Mouse (Mus musculus): Measurements from ENCODE around the gene Fam20a. TPM values are rescaled to one million over a fixed set of nuclear protein-coding genes. Genes with fewer than 3 reads are reported as not detected.

The Fam20a gene
- total and polyA plus RNA-seq, 3 experiments: 5.8 to 6.3 (median 6.1) TPM

- no peak overlapping the region for H3K9ac ChIP-seq (ENCODE audit: low read depth, low read length)
- DNase-seq: no peak
- no peak for TF ChIP-seq POLR2A (IDR thresholded peaks at IDR 0.05; ENCODE audit: insufficient read depth, low read depth, low read length)
- no peak for TF ChIP-seq EP300 (IDR thresholded peaks at IDR 0.05; ENCODE audit: insufficient read depth, low read depth, low read length)
- no peak for TF ChIP-seq CTCF (IDR thresholded peaks at IDR 0.05)
- 85% methylated on average over 5 of the region's 5 CpGs for WGBS
- H3K79me2 ChIP-seq (replicated peaks; ENCODE audit: control insufficient read depth, insufficient read depth, low read length): 0 out of 2 replicates have a peak, but pooled peaks cover 1% of the 10 kb centered on the region
- peaks cover 5% of the 10 kb centered on the region for H3K4me1 ChIP-seq (ENCODE audit: control insufficient read depth, insufficient read depth, low read length)
- H3K27ac ChIP-seq: no peak overlapping the region
- no peaks in the 10 kb centered on the region; the same call in 1 of the 2 replicates for H3K36me3 ChIP-seq (ENCODE audit: control insufficient read depth, insufficient read depth, low read length)
- intact Hi-C loops (cut with DNase I): no loop called here
- H3K27me3 ChIP-seq (ENCODE audit: control insufficient read depth, insufficient read depth, low read length): no peaks in the 10 kb centered on the region
- H3K4me3 ChIP-seq: no peak overlapping the region
These were observed 12.6 kb downstream of the Fam20a start for GRCm38 (mm10) chr11:109709501-109709900.

GRCm38 (mm10) chr11:109708786-109709185, 13.3 kb downstream of the Fam20a start:
- peaks cover 6% of the 10 kb centered on the region for H3K4me1 ChIP-seq (ENCODE audit: control insufficient read depth, insufficient read depth, low read length)
- intact Hi-C loops (cut with DNase I): no loop called here
- no peaks in the 10 kb centered on the region for H3K27me3 ChIP-seq (ENCODE audit: control insufficient read depth, insufficient read depth, low read length)
- H3K36me3 ChIP-seq (ENCODE audit: control insufficient read depth, insufficient read depth, low read length): no peaks in the 10 kb centered on the region; the same call in 1 of the 2 replicates
- 0 out of 2 replicates have a peak, but pooled peaks cover 1% of the 10 kb centered on the region for H3K79me2 ChIP-seq (replicated peaks; ENCODE audit: control insufficient read depth, insufficient read depth, low read length)
- TF ChIP-seq CTCF (IDR thresholded peaks at IDR 0.05) (no peak), POLR2A (IDR thresholded peaks at IDR 0.05; ENCODE audit: insufficient read depth, low read depth, low read length) (no peak), EP300 (IDR thresholded peaks at IDR 0.05; ENCODE audit: insufficient read depth, low read depth, low read length) (no peak)
- DNase-seq: no peak
- H3K9ac ChIP-seq (ENCODE audit: low read depth, low read length): no peak overlapping the region
- WGBS: 92% methylated on average over 4 of the region's 4 CpGs
- no peak overlapping the region for H3K27ac ChIP-seq
- H3K4me3 ChIP-seq: no peak overlapping the region

GRCm38 (mm10) chr11:109707442-109707841, 14.6 kb downstream of the Fam20a start:
- no peak overlapping the region for H3K27ac ChIP-seq
- H3K79me2 ChIP-seq (replicated peaks; ENCODE audit: control insufficient read depth, insufficient read depth, low read length): 0 out of 2 replicates have a peak, but pooled peaks cover 1% of the 10 kb centered on the region
- no peak overlapping the region for H3K4me3 ChIP-seq
- peaks cover 6% of the 10 kb centered on the region for H3K4me1 ChIP-seq (ENCODE audit: control insufficient read depth, insufficient read depth, low read length)
- TF ChIP-seq CTCF (IDR thresholded peaks at IDR 0.05) (no peak), EP300 (IDR thresholded peaks at IDR 0.05; ENCODE audit: insufficient read depth, low read depth, low read length) (no peak), POLR2A (IDR thresholded peaks at IDR 0.05; ENCODE audit: insufficient read depth, low read depth, low read length) (no peak)
- DNase-seq: no peak
- no peak overlapping the region for H3K9ac ChIP-seq (ENCODE audit: low read depth, low read length)
- intact Hi-C loops (cut with DNase I): no loop called here
- no peaks in the 10 kb centered on the region; the same call in 1 of the 2 replicates for H3K36me3 ChIP-seq (ENCODE audit: control insufficient read depth, insufficient read depth, low read length)
- H3K27me3 ChIP-seq (ENCODE audit: control insufficient read depth, insufficient read depth, low read length): no peaks in the 10 kb centered on the region
- 92% methylated on average over 3 of the region's 3 CpGs for WGBS

- no peak overlapping the region; the same call in 1 of the 2 replicates for H3K27ac ChIP-seq
- intact Hi-C loops (cut with DNase I): no loop called here
- no peak overlapping the region for H3K4me3 ChIP-seq
- DNase-seq: no peak
- WGBS: 74% methylated on average over 4 of the region's 4 CpGs
- H3K27me3 ChIP-seq (ENCODE audit: control insufficient read depth, insufficient read depth, low read length): no peaks in the 10 kb centered on the region
- TF ChIP-seq POLR2A (IDR thresholded peaks at IDR 0.05; ENCODE audit: insufficient read depth, low read depth, low read length) (no peak), CTCF (IDR thresholded peaks at IDR 0.05) (no peak), EP300 (IDR thresholded peaks at IDR 0.05; ENCODE audit: insufficient read depth, low read depth, low read length) (no peak)
- peaks cover 6% of the 10 kb centered on the region for H3K4me1 ChIP-seq (ENCODE audit: control insufficient read depth, insufficient read depth, low read length)
- H3K79me2 ChIP-seq (replicated peaks; ENCODE audit: control insufficient read depth, insufficient read depth, low read length): 0 out of 2 replicates have a peak, but pooled peaks cover 1% of the 10 kb centered on the region
- no peaks in the 10 kb centered on the region; the same call in 1 of the 2 replicates for H3K36me3 ChIP-seq (ENCODE audit: control insufficient read depth, insufficient read depth, low read length)
- no peak overlapping the region for H3K9ac ChIP-seq (ENCODE audit: low read depth, low read length)
These were observed 15.5 kb downstream of the Fam20a start for GRCm38 (mm10) chr11:109706586-109706985.

- Histone ChIP-seq H3K79me2 (replicated peaks; ENCODE audit: control insufficient read depth, insufficient read depth, low read length) (0 out of 2 replicates have a peak, but pooled peaks cover 1% of the 10 kb centered on the region), H3K9ac (ENCODE audit: low read depth, low read length) (no peak overlapping the region), H3K4me3 (peak overlapping the region; percentile 29; the same call in 1 of the 2 replicates), H3K4me1 (ENCODE audit: control insufficient read depth, insufficient read depth, low read length) (peaks cover 6% of the 10 kb centered on the region), H3K27ac (peak overlapping the region; percentile 49), H3K36me3 (ENCODE audit: control insufficient read depth, insufficient read depth, low read length) (no peaks in the 10 kb centered on the region; the same call in 1 of the 2 replicates), H3K27me3 (ENCODE audit: control insufficient read depth, insufficient read depth, low read length) (no peaks in the 10 kb centered on the region)
- intact Hi-C loops (cut with DNase I): no loop called here
- TF ChIP-seq POLR2A (IDR thresholded peaks at IDR 0.05; ENCODE audit: insufficient read depth, low read depth, low read length) (no peak), EP300 (IDR thresholded peaks at IDR 0.05; ENCODE audit: insufficient read depth, low read depth, low read length) (0 out of 2 replicates have a peak, but pooled peaks have one; percentile 43)
- WGBS: 4% methylated on average over 9 of the region's 9 CpGs
- DNase-seq: peak; percentile 52 to 77
These were observed 16.0 kb downstream of the Fam20a start for GRCm38 (mm10) chr11:109706055-109706412.

GRCm38 (mm10) chr11:109705336-109706054, 16.6 kb downstream of the Fam20a start:
- Histone ChIP-seq H3K4me3 (peak overlapping the region; percentile 29; the same call in 1 of the 2 replicates), H3K27ac (peak overlapping the region; percentile 49), H3K27me3 (ENCODE audit: control insufficient read depth, insufficient read depth, low read length) (no peaks in the 10 kb centered on the region), H3K9ac (ENCODE audit: low read depth, low read length) (no peak overlapping the region), H3K36me3 (ENCODE audit: control insufficient read depth, insufficient read depth, low read length) (no peaks in the 10 kb centered on the region; the same call in 1 of the 2 replicates), H3K79me2 (replicated peaks; ENCODE audit: control insufficient read depth, insufficient read depth, low read length) (no peaks in the 10 kb centered on the region), H3K4me1 (ENCODE audit: control insufficient read depth, insufficient read depth, low read length) (peaks cover 6% of the 10 kb centered on the region)
- TF ChIP-seq POLR2A (IDR thresholded peaks at IDR 0.05; ENCODE audit: insufficient read depth, low read depth, low read length) (no peak), EP300 (IDR thresholded peaks at IDR 0.05; ENCODE audit: insufficient read depth, low read depth, low read length) (no peak), CTCF (IDR thresholded peaks at IDR 0.05) (no peak)
- intact Hi-C loops (cut with DNase I): no loop called here
- WGBS: 33% methylated on average over 9 of the region's 9 CpGs
- no peak for DNase-seq
